Mouse (Mus musculus) c-Kit-positive CD71-positive TER-119-negative erythroid progenitor cells, embryonic 14.5 days (primary cell): ENCODE measurements at regions not wholly inside any gene's neighbourhood (a gene's known extent, or its start where the extent isn't known, plus 50 kb on each side); places are given as distances from the start of the nearest gene placed in this dataset.
A peak's percentile ranks its signal among the peaks of the same experiment; 100 is the strongest.

Source experiments
- DNase-seq: peaks from one replicate; pipeline ENCODE4 v3.0.0-alpha.2; 2013; ENCODE audit warnings: low read depth

DNA sequence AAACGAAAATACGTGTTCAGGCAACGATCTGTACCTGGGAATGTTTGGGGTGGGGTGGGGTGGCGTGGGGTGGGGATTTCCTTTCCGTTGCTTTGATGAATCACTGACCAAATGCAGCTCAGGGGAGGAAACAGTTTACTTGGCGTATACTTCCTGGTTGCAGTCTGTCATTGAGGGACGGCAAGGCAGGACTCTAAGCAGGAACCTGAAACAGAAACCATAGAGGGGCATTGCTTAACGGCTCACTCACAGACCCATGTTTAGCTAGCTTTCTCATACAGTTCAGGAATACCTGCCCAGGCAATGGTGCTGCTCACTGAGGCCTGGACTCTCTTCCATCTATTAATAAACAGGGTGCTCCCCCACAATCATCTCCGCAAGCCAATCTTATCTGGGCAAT is 55.1 kb upstream of the Smox start:
- no peak for DNase-seq

DNA sequence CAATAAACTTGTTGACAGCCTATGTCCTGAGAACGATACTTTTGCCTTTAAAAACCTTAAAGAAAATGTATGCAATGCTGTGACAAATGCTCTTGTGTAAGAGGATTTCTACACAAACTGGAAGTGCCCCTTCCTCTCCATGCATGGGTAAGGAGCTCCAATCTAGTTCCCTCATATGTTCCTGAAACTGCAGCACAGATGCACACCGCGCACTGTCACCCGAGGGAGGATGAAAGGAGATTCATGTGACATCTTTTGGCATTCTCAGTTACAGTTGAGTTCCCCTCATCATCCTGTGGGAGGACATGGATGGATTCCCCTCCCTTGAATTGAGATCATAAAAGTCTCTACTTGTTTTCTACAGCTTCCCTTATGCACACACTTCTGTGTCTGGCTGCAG is 60.8 kb upstream of the Smox start:
- no peak for DNase-seq

DNA sequence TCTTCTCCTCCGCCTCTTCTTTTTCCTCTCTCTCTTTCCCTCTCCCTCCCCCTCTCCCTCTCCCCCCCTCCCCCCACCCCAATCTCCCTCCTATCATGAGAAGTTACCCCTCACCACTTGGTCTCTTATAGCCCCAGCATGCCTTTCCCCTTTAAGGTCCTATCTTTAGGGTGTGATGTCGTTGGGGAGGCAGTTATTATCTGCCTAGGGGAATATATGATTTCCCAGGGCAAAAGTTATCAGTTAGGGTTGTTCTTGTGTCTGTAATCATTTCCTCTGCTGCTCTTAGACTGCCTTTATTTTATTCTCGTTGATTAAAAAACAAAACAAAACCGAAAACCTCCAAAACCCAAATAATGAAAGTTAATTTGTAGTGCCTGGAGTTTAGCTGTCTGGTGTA is 63.2 kb upstream of the Smox start:
- no peak for DNase-seq

DNA sequence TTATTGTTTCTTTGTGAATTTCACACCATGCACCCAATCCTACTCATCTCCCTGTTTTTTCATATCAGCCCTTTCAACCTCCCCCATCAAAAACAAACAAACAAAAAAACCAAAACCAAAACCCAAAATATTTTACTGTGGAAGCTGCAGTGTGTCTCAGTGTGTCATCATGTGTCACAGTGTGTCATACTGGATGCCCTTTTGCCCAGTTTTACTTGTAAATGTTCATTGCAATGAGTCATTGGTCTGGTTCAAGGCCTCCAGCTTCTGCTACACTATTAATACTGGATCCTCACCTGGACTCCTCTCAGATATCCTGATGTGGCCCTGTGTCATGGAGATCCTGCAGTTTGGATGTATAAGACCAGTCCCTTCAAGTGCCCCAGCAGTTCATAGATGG is 64.4 kb upstream of the Smox start:
- DNase-seq, result no peak

DNA sequence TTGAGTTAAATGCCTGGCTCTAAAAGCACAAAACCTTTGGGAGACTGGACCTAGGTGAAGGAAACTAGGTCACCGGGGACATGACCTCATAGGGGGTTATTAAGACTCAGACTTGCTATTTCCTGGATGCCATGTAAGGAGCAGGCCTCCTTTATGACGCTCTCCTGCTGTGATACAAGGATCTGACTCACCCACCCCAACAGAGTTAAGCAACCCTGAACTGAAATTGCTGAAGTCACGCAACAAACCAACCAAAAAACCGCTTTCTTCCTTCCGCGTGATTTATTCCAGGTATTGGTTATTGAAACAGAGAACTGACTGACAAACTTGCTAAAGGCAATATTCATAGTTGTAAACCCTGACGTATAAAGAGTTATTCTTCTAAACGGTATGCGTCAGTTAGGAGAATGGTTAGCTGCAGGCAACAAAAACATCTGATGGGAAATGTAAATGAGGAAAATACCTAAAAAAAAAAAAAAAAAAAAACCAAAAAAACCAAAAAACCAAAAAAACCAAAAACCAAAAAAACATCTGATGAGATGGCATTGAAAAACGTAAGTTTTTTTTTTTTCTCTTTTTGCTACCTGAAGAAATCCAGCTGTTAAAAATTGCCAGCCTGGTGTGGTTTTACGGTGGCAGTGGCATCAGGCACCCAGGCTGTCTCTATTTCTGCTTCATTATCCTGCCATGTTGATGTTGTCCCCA is 67.5 kb upstream of the Smox start:
- no peak for DNase-seq

DNA sequence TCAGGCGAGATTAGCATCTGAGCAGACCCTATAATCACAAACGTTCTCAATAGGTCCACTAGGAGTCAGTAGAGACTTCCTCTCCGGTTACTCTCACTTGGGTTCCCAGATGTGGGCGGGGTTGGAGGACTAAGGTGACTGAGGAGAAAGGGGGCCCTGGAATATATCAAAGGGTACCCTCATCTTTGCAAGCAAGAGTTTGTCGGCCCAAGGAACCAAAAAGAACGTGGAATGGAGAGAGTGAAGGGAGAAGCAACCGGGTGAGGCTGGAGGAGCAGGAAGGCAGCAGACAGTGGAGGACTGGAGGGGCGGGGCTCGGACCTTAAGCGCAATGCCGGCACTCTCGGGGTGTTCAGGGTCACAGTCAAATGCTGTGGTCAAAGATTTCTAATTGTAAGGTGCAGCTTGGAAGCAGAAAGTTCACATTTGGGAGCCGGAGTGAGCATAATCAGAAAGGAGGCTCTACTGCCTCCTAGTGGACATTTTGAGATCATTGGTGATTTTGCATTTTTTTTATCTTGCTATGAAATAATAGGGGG is 68.3 kb upstream of the Smox start:
- peak; percentile 63 for DNase-seq

GRCm38 (mm10) chr2:131418130-131418529 is 65.4 kb upstream of the Rnf24 start:
- DNase-seq, result no peak

- DNase-seq, result no peak
Observed at GRCm38 (mm10) chr2:131417472-131417871, 64.8 kb upstream of the Rnf24 start.

GRCm38 (mm10) chr2:131416482-131416881 is 63.8 kb upstream of the Rnf24 start:
- no peak for DNase-seq

GRCm38 (mm10) chr2:131410906-131411520 is 58.3 kb upstream of the Rnf24 start:
- DNase-seq, result no peak

GRCm38 (mm10) chr2:131407337-131407736 is 54.6 kb upstream of the Rnf24 start:
- DNase-seq, result no peak

DNA sequence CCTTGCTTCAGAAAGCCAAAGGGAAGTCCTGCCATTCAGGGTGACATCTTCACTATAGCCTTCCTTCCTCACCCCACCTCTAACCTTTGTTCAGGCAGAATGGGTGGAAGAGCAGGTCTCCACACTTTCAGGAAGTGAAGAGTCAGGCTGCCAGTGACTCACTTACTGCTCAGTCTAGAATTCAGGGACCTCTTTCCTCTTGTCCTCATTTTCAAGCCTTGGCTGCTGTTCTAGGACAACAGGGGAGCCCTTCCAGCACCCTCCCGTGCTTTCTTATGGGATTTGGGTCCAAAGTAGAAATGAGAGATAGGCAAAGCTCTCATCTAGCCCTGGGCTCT is 51.5 kb upstream of the Rnf24 start:
- DNase-seq, result no peak

GRCm38 (mm10) chr2:131403543-131404217 is 51.0 kb upstream of the Rnf24 start:
- DNase-seq, result no peak
